In genomic region chr17:5269302-5269701, GRCm38 (mm10) we compare ENCODE assay signal across 16 mouse cellular contexts.
DNase-seq lines count a peak whose midpoint lies in the region; ATAC-seq and TF ChIP-seq lines count a peak whose summit lies in the region.
"Had no signal": no experiment of that assay in that cellular context is flagged by ENCODE, and none has a peak within 500 bp of the region (broad histone marks: within the 10 kb centered on the region; RNA-seq: fewer than 3 reads in every experiment).

No protein-coding gene starts in this region.

- no peaks in the 10 kb centered on the region for H3K9me3 ChIP-seq in kidney, embryonic 15.5 days (replicated peaks)
- H3K9me3 ChIP-seq in midbrain, embryonic 14.5 days (ENCODE audit: control insufficient read depth, low read length), result no peaks in the 10 kb centered on the region
- H3K9me3 ChIP-seq in midbrain, embryonic 10.5 days (replicated peaks), result no peaks in the 10 kb centered on the region
- H3K9me3 ChIP-seq in hindbrain, postnatal 0 days (ENCODE audit: low read length), result no peaks in the 10 kb centered on the region
- H3K9me3 ChIP-seq: embryonic facial prominence, embryonic 12.5 days; limb, embryonic 15.5 days had no signal

- TF ChIP-seq CTCF in hindbrain, postnatal 0 days (IDR thresholded peaks at IDR 0.05; ENCODE audit: low read depth), result no peak

- DNase-seq in kidney, adult 8-10 months, result no peak
- no peak for DNase-seq in midbrain, embryonic 14.5 days
- no peak for DNase-seq in midbrain, embryonic 10.5 days (ENCODE audit: low spot score)
- DNase-seq in adrenal gland, postnatal 36 days, result peak; percentile 61 to 69
- no peak for DNase-seq in hindbrain, postnatal 0 days (ENCODE audit: low spot score)
- DNase-seq in thymus, postnatal 14 days, result no peak
- DNase-seq: cerebellum, adult 9-10 months; heart, adult 11 months; heart, postnatal 4 days; right cerebral cortex, postnatal 25 days; thymus, postnatal 25 days had no signal

- no peaks in the 10 kb centered on the region for H3K27me3 ChIP-seq in kidney, embryonic 15.5 days
- no peaks in the 10 kb centered on the region for H3K27me3 ChIP-seq in midbrain, embryonic 14.5 days (ENCODE audit: control insufficient read depth, insufficient read depth, low read length)
- no peaks in the 10 kb centered on the region for H3K27me3 ChIP-seq in midbrain, embryonic 10.5 days (ENCODE audit: low read depth, poor library complexity, severe bottlenecking)
- H3K27me3 ChIP-seq in hindbrain, postnatal 0 days (ENCODE audit: insufficient read depth, low read length), result no peaks in the 10 kb centered on the region
- H3K27me3 ChIP-seq: embryonic facial prominence, embryonic 12.5 days; limb, embryonic 15.5 days had no signal

- peaks cover 16% of the 10 kb centered on the region for H3K4me1 ChIP-seq in kidney, embryonic 15.5 days
- peaks cover 14% of the 10 kb centered on the region; the same call in 1 of the 2 replicates for H3K4me1 ChIP-seq in midbrain, embryonic 14.5 days (ENCODE audit: control insufficient read depth, insufficient read depth, low read length)
- H3K4me1 ChIP-seq in midbrain, embryonic 10.5 days, result 0 out of 2 replicates have a peak, but pooled peaks cover 11% of the 10 kb centered on the region
- peaks cover 6% of the 10 kb centered on the region; the same call in 1 of the 2 replicates for H3K4me1 ChIP-seq in hindbrain, postnatal 0 days (ENCODE audit: insufficient read depth, low read length)
- H3K4me1 ChIP-seq: embryonic facial prominence, embryonic 12.5 days; limb, embryonic 15.5 days had no signal

- ATAC-seq in kidney, embryonic 15.5 days (replicated peaks; ENCODE audit: low FRiP score), result 0 out of 2 replicates have a peak, but pooled peaks have one; percentile 35
- ATAC-seq in midbrain, embryonic 14.5 days (ENCODE audit: low FRiP score, low TSS enrichment), result no peak
- ATAC-seq in hindbrain, postnatal 0 days, result peak; percentile 53
- ATAC-seq: intestine, postnatal 0 days had no signal

- peaks cover 34% of the 10 kb centered on the region for H3K36me3 ChIP-seq in kidney, embryonic 15.5 days
- H3K36me3 ChIP-seq in midbrain, embryonic 14.5 days (ENCODE audit: control insufficient read depth, insufficient read depth, low read length), result peaks cover 9% of the 10 kb centered on the region; the same call in 1 of the 2 replicates
- H3K36me3 ChIP-seq in midbrain, embryonic 10.5 days, result peaks cover 45% of the 10 kb centered on the region
- H3K36me3 ChIP-seq in hindbrain, postnatal 0 days (ENCODE audit: insufficient read depth, low read length), result peaks cover 5% of the 10 kb centered on the region; the same call in 1 of the 2 replicates

- WGBS in kidney, embryonic 15.5 days, result 53% methylated on average over 10 of the region's 10 CpGs
- WGBS in midbrain, embryonic 14.5 days, result 88% methylated on average over 10 of the region's 10 CpGs
- WGBS in midbrain, embryonic 10.5 days, result 90% methylated on average over 10 of the region's 10 CpGs
- 54% methylated on average over 10 of the region's 10 CpGs for WGBS in hindbrain, postnatal 0 days

- H3K4me2 ChIP-seq in kidney, embryonic 15.5 days, result no peak overlapping the region
- no peak overlapping the region for H3K4me2 ChIP-seq in midbrain, embryonic 14.5 days (ENCODE audit: low read length)
- no peak overlapping the region for H3K4me2 ChIP-seq in hindbrain, postnatal 0 days (ENCODE audit: low read depth, low read length)
- H3K4me2 ChIP-seq: embryonic facial prominence, embryonic 12.5 days; limb, embryonic 15.5 days; midbrain, embryonic 11.5 days had no signal

- no peak overlapping the region for H3K9ac ChIP-seq in kidney, embryonic 15.5 days
- no peak overlapping the region for H3K9ac ChIP-seq in midbrain, embryonic 14.5 days (replicated peaks; ENCODE audit: low read length)
- no peak overlapping the region for H3K9ac ChIP-seq in hindbrain, postnatal 0 days (replicated peaks; ENCODE audit: low read length)
- H3K9ac ChIP-seq: embryonic facial prominence, embryonic 12.5 days; limb, embryonic 15.5 days had no signal

- H3K27ac ChIP-seq in kidney, embryonic 15.5 days, result no peak overlapping the region
- peak overlapping the region; percentile 0; the same call in 1 of the 2 replicates for H3K27ac ChIP-seq in midbrain, embryonic 14.5 days (replicated peaks; ENCODE audit: low read depth, low read length)
- no peak overlapping the region for H3K27ac ChIP-seq in midbrain, embryonic 10.5 days (replicated peaks)
- H3K27ac ChIP-seq in hindbrain, postnatal 0 days, result no peak overlapping the region; the same call in 1 of the 2 replicates
- H3K27ac ChIP-seq: embryonic facial prominence, embryonic 12.5 days; limb, embryonic 15.5 days had no signal

- H3K4me3 ChIP-seq in kidney, embryonic 15.5 days (replicated peaks), result no peak overlapping the region
- no peak overlapping the region for H3K4me3 ChIP-seq in midbrain, embryonic 14.5 days (replicated peaks; ENCODE audit: low read depth, low read length)
- no peak overlapping the region for H3K4me3 ChIP-seq in midbrain, embryonic 10.5 days
- H3K4me3 ChIP-seq in hindbrain, postnatal 0 days (ENCODE audit: low read length), result no peak overlapping the region
- H3K4me3 ChIP-seq: embryonic facial prominence, embryonic 12.5 days; limb, embryonic 15.5 days had no signal

Comparison
In these comparisons a context has a peak if more than half of its experiments do, and no peak if none do; other contexts are left out.
1. DNase-seq: peak in adrenal gland, postnatal 36 days (2 of 2); none in kidney, adult 8-10 months (0 of 2), midbrain, embryonic 14.5 days (single experiment), midbrain, embryonic 10.5 days (single experiment), hindbrain, postnatal 0 days (single experiment) and thymus, postnatal 14 days (single experiment).